Mouse (Mus musculus) activated CD4-positive, CD25-positive, alpha-beta regulatory T cell, adult 4 months (primary cell): ENCODE measurements around the gene Entpd5. TPM values are rescaled to one million over a fixed set of nuclear protein-coding genes. Genes with fewer than 3 reads are reported as not detected.

Experiments
- polyA plus RNA-seq, 2 experiments: library from polyadenylated mRNA; unstranded; fragments of 100-300 nt; shearing (Covaris generic); gene quantifications; one replicate each; pipeline ENCODE4 v1.2.1; 2017

Entpd5 gene
- polyA plus RNA-seq, 2 experiments from 2014 or later: 21.1 to 26.9 TPM

Other genes with a start within 250 kb of the Entpd5 start
- 1 to 10 TPM; 6.8 to 7.1 TPM for gene Elmsan1, start 190.1 kb downstream of the Entpd5 start, polyA plus RNA-seq
- gene Ptgr2, start 123.8 kb downstream of the Entpd5 start, polyA plus RNA-seq: 10 to 100 TPM; 41.0 to 42.5 TPM
- 10 to 100 TPM; 41.1 to 54.8 TPM for gene Zfp410, start 92.2 kb downstream of the Entpd5 start, polyA plus RNA-seq
- 10 to 100 TPM; 20.4 to 31.5 TPM for gene Coq6, start 47.4 kb downstream of the Entpd5 start, polyA plus RNA-seq
- under 1 TPM; 0.25 to 0.95 TPM for gene Fam161b, start 47.2 kb downstream of the Entpd5 start, polyA plus RNA-seq
- gene Bbof1, start within 50 bp of the Entpd5 start, polyA plus RNA-seq: under 1 TPM in 1 of 2 experiments, not detected in 1; 0.91 TPM
- 10 to 100 TPM; 35.6 to 36.6 TPM for gene Rnf113a2, start 8.2 kb upstream of the Entpd5 start, polyA plus RNA-seq
- gene Aldh6a1, start 42.0 kb upstream of the Entpd5 start, polyA plus RNA-seq: 10 to 100 TPM in 1 of 2 experiments, 1 to 10 TPM in 1; 7.3 to 10.9 TPM
- gene Lin52, start 42.4 kb upstream of the Entpd5 start, polyA plus RNA-seq: 10 to 100 TPM; 20.8 to 23.2 TPM
- not detected for gene Vsx2, start 160.7 kb upstream of the Entpd5 start, polyA plus RNA-seq
- gene Abcd4, start 208.4 kb upstream of the Entpd5 start, polyA plus RNA-seq: 10 to 100 TPM in 1 of 2 experiments, 1 to 10 TPM in 1; 7.8 to 10.3 TPM
- gene Vrtn, start 232.0 kb upstream of the Entpd5 start, polyA plus RNA-seq: not detected